Mouse (Mus musculus) thymus, adult 2 months (tissue): ENCODE results near the gene Slc22a5. TPM values are rescaled to one million over a fixed set of nuclear protein-coding genes. Genes with fewer than 3 reads are reported as not detected.

Source experiments
- DNase-seq: peaks from one replicate; pipeline ENCODE4 v3.0.0; 2021
- H3K27ac ChIP-seq: fragments of 200-500 bp; 2 replicates; pipeline ENCODE4 v1.5.1; 2012; ENCODE audit warnings: low read length, control low read depth; ENCODE audit not compliant: control insufficient read depth, insufficient read depth
- H3K27me3 ChIP-seq: fragments of 200-500 bp; 2 replicates; pipeline ENCODE4 v1.6.1; 2012; ENCODE audit warnings: mild to moderate bottlenecking, low read length, moderate library complexity, mixed read lengths; ENCODE audit not compliant: control insufficient read depth, insufficient read depth
- H3K36me3 ChIP-seq: fragments of 200-500 bp; 2 replicates; pipeline ENCODE4 v1.6.1; 2012; ENCODE audit warnings: mild to moderate bottlenecking, low read length, moderate library complexity; ENCODE audit not compliant: control insufficient read depth, insufficient read depth
- H3K4me1 ChIP-seq: fragments of 200-500 bp; replicated peaks from 2 replicates; pipeline ENCODE4 v1.6.1; 2012; ENCODE audit warnings: low read length; ENCODE audit not compliant: control insufficient read depth, insufficient read depth
- H3K4me3 ChIP-seq: fragments of 200-500 bp; 2 replicates; pipeline ENCODE4 v1.5.1; 2012; ENCODE audit warnings: mild to moderate bottlenecking, low read length, control low read depth, moderate library complexity; ENCODE audit not compliant: control insufficient read depth, insufficient read depth
- CTCF ChIP-seq: fragments of 200-500 bp; IDR thresholded peaks from 2 replicates; pipeline ENCODE4 v1.5.1; 2012; ENCODE audit warnings: mild to moderate bottlenecking, control low read depth, low read length, moderate library complexity, borderline replicate concordance; ENCODE audit not compliant: control insufficient read depth, poor library complexity, insufficient read depth; ENCODE audit errors: extremely low read depth
- POLR2A ChIP-seq: fragments of 200-500 bp; IDR thresholded peaks from 2 replicates; pipeline ENCODE4 v1.6.1; 2012; ENCODE audit warnings: mild to moderate bottlenecking, low read length, control low read depth, moderate library complexity; ENCODE audit not compliant: control insufficient read depth, poor library complexity, insufficient read depth; ENCODE audit errors: extremely low read depth
- WGBS: fragments of 180-500 bp; shearing (Covaris S2); methylation state at CpG from one replicate; pipeline ENCODE4 v1.1.7; 2018; 5-methylcytosine and 5-hydroxymethylcytosine counted together
- polyA plus RNA-seq: library from polyadenylated mRNA; depleted of rRNA; stranded (reverse); fragments of >200 nt; gene quantifications from 2 replicates; pipeline ENCODE4 v1.2.3, GENCODE M21; 2012; rRNA removed

The Slc22a5 gene
- polyA plus RNA-seq, 1 experiment, result 18.8 TPM

GRCm38 (mm10) chr11:53816841-53817375, 74.6 kb downstream of the Slc22a5 start:
- Histone ChIP-seq H3K4me3 (no peak overlapping the region), H3K27ac (no peak overlapping the region), H3K36me3 (no peaks in the 10 kb centered on the region), H3K4me1 (peaks cover 13% of the 10 kb centered on the region), H3K27me3 (no peaks in the 10 kb centered on the region)
- no peak for TF ChIP-seq POLR2A
- TF ChIP-seq CTCF, result no peak
- WGBS, result 95% methylated on average over 5 of the region's 5 CpGs
- no peak for DNase-seq

DNA sequence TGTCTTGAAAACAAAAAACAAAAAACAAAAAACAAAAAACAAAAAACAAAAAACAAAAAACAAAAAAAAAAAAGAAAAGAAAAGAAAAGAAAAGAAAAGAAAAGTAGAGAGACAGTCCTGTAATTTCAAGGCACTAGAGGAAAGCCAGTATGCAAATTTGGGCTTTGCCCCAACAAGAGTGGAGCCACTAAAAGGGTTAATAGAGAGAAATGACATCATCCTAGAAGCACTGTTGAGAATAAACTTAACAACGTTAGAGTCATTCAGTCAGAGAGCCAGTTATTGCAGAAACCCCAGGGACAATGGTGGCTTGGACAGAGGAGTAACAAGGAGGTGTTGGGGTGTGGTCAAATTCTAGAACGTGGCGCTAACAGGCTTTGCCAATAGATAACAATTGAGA, 76.7 kb downstream of the Slc22a5 start:
- no peaks in the 10 kb centered on the region for H3K36me3 ChIP-seq
- 80% methylated on average over 3 of the region's 3 CpGs for WGBS
- H3K4me1 ChIP-seq, result no peaks in the 10 kb centered on the region; the same call in 1 of the 2 replicates
- DNase-seq, result no peak
- TF ChIP-seq POLR2A, result no peak
- H3K4me3 ChIP-seq, result no peak overlapping the region
- H3K27ac ChIP-seq, result no peak overlapping the region
- H3K27me3 ChIP-seq, result no peaks in the 10 kb centered on the region

Other genes starting within 250 kb of the Slc22a5 start
- gene Rad50, start 184.3 kb downstream of the Slc22a5 start, polyA plus RNA-seq, result 8.3 and 8.4 TPM in 2 replicates
- gene Il5, start 170.9 kb downstream of the Slc22a5 start, polyA plus RNA-seq, result 0.56 and 0.84 TPM in 2 replicates
- 162 and 169 TPM in 2 replicates for gene Irf1, start 121.6 kb downstream of the Slc22a5 start, polyA plus RNA-seq
- gene Gm17334, start 118.5 kb downstream of the Slc22a5 start, polyA plus RNA-seq, result 0.86 and 0.98 TPM in 2 replicates
- gene Gm12216, start 32.4 kb downstream of the Slc22a5 start, polyA plus RNA-seq, result 9.2 and 11.1 TPM in 2 replicates
- gene Slc22a21, start 88.7 kb upstream of the Slc22a5 start, polyA plus RNA-seq, result 0.87 and 1.3 TPM in 2 replicates
- gene Slc22a4, start 136.4 kb upstream of the Slc22a5 start, polyA plus RNA-seq, result 1.2 and 1.6 TPM in 2 replicates
- 51.8 and 62.0 TPM in 2 replicates for gene Pdlim4, start 177.4 kb upstream of the Slc22a5 start, polyA plus RNA-seq
- gene P4ha2, start 208.4 kb upstream of the Slc22a5 start, polyA plus RNA-seq, result 4.6 and 4.8 TPM in 2 replicates